Mouse (Mus musculus) cerebral cortex, adult 2 months (tissue): ENCODE measurements around the gene Pfkfb1.

Source experiments
- WGBS: fragments of 180-500 bp; shearing (Covaris S2); methylation state at CpG from one replicate; pipeline ENCODE4 v1.1.7; 2018; 5-methylcytosine and 5-hydroxymethylcytosine counted together

Pfkfb1 gene

DNA sequence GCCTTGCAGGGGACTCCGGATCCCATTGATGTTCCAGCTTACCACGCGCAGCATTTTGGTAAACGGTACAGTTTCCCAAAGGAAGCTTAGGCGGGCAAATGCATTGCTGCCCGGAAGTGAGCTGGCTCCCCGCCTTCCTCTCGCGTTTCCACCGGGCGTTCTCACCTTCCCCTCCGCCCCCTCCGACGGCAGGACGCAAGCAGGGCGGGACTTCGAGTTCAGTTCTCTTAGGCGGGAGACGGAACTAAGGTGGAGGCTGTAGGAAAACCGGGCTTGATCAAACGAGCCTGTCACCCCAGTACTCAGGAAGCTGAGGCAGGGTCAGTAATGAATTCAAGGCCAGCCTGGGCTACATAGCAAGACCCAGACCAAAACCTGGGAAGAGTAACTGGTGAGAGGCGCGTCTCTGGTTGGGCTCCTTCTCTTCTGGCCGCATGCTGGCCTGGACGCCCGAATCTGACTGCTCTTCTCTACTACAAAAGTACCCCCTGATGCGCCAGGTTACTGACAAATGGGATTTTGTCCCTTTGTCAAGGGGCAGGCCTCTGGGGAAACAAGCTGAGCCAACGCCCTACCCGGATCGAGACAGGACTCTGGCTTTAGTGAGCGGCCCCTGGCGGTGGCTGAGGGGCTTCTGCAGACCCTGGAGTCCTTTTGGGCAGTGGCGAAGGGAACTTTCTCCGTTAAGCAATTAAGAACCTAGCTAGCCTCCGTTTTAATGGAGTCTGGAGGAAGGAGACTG is at the start of gene Pfkfb1:
Gene Pfkfb1, plus strand, starts transcription at position 207 of the 742 bp plus-strand sequence.
- whole genome bisulfite sequencing = 6% methylated on average over 35 of the region's 35 CpGs

DNA sequence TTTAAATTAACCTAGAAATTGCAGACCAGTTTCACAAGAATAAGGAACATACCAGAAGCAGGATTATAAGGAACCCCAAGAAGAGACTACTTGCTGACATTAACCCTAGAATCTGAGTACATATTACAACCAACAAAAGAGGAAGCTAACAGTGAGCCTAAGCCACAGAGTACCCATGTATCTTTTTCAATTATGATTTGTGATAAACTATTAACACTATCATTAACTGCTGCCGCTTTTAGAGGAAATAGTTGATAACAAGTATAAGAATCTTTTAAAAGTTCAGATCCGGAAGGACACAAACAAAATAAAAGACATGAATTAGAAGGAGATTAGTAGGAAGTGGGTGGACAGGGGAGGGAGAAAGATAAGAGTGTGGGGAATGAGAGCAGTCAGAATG is 47.9 kb upstream of the Pfkfb1 start:
- WGBS = 93% methylated on average over 2 of the region's 2 CpGs

GRCm38 (mm10) chrX:150547239-150547638 is 40.8 kb upstream of the Pfkfb1 start, which contains the start of gene Alas2:
Gene Alas2, plus strand, starts transcription at chrX:150547375.
- 69% methylated on average over 5 of the region's 5 CpGs for WGBS

GRCm38 (mm10) chrX:150549639-150550038 is 38.4 kb upstream of the Pfkfb1 start:
- 93% methylated on average over 3 of the region's 3 CpGs for WGBS

GRCm38 (mm10) chrX:150551986-150552385 is 36.0 kb upstream of the Pfkfb1 start:
- WGBS = 94% methylated on average over 2 of the region's 2 CpGs

- WGBS = 79% methylated on average over 3 of the region's 3 CpGs
Measured at GRCm38 (mm10) chrX:150554032-150554431, 34.0 kb upstream of the Pfkfb1 start.

DNA sequence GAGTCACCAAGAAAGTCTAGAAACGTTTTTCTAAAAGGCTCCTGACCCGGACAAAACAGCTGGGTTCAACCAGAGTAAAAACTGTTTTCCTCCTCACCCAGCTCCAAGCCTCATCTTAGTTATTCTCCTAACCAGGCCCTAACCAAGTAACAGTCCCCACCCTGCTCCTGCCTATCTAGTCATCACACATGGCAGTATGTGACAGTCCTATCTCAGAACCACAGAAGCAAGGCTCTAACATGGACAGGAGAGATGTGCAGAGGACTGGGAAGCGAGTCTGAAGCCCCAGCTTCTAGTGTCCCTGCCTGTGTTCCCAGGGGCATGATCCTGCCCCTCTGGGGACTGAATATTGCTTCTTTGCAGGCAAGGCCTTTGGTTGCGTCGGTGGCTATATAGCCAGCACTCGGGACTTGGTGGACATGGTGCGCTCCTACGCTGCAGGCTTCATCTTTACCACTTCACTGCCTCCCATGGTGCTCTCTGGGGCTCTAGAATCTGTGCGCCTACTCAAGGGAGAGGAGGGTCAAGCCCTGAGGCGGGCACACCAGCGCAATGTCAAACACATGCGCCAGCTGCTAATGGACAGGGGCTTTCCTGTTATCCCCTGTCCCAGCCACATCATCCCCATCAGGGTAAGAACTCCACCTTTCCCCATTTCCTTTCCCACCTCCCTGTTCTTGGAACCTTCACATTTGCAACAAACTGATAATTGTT is 23.2 kb upstream of the Pfkfb1 start:
- WGBS = 94% methylated on average over 12 of the region's 12 CpGs

GRCm38 (mm10) chrX:150585116-150585515 is 2.9 kb upstream of the Pfkfb1 start:
- 96% methylated on average over 8 of the region's 8 CpGs for WGBS

GRCm38 (mm10) chrX:150589696-150590095 is 1.7 kb downstream of the Pfkfb1 start, which contains the start of gene Apex2:
Gene Apex2, minus strand, starts transcription at chrX:150589868.
- 69% methylated on average over 5 of the region's 5 CpGs for WGBS

DNA sequence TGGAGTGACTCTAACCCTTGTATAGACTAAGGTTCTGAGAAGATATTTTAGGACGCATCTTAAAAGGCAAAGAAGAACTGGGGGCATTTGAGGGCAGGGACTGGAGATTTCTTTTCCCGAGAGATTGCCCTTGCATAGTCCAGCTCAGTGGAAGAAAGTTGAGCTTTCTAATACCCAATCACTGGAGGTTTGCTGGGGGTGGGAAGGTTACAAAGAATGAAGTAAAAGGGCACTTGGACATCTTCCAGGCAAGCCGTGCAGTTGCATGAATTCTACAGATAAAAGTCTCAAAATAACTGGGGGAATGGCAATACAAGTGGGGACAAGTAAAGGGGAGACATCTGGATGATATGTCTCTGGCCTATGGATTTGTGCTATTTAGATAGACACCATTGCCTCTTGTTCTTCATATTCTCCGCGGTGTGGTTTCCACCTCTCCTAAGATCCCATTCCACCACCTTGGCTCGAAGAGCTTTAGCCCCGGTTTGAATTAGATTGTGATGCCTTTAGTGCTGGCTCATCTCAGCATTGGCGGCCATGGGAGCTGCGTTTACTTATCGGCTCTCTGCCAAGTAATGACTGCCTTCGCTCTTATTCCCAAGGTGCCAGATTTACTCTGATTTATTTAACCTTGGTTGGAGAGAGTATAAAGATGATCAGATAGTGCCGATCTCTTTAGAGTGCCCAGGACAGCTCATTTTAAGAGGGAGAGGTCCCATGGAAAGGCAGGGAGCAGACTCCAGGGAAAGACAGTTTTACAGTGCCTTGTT is 5.4 kb downstream of the Pfkfb1 start:
- WGBS = 83% methylated on average over 12 of the region's 12 CpGs

DNA sequence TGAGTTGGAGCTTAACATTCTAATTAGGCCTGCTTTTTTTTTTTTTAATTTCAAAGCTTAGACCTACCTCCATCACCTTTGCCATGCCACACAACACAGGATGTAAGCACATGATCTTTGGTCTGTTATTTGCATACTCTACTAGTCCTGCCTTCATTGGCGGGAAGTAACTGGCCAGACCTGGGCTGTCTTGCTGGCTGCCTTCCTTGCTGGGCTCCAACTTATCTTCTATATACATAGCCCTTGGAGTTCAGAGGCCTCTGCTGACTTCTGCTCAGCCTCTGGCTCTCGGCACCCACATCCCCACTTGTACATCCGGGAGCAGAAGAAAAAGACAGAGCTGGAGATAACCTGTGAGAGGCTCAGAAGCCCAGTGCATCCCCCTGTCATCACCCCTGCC is 6.1 kb downstream of the Pfkfb1 start:
- WGBS = 91% methylated on average over 3 of the region's 3 CpGs

DNA sequence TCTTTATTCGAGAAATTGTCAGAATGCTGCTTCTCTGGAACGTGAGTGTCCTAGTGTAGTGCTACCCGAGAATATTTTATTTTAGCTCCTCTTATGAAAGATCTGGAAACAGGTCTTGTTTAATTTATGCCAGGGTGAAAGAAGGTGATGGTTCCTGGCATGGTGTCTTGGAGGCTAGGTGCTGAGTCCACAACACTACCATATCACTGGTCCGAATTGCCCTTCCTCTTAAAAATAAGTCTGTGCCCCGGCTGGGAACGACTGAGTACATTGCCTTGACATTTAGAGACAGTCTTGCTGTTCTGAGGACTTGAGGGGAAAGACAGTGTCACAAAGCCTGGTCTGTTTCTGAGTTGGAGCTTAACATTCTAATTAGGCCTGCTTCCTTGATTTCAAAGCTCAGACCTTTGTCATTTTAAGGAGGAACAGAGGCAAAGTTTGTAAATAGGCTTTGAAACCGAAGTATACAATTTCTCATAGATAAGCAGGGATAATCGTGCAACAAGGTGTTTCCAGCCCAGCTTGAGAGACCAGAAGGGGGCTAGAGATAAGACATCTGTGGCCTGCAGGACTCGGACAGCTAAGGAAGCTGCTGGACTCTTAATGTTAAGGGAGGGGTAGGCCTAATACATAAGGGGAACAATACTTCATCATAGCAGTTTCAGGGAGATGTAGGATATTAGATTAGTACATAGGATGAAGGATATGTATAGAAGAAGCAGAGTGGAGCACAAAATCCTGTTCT is 7.2 kb downstream of the Pfkfb1 start:
- WGBS = 74% methylated on average over 9 of the region's 9 CpGs

DNA sequence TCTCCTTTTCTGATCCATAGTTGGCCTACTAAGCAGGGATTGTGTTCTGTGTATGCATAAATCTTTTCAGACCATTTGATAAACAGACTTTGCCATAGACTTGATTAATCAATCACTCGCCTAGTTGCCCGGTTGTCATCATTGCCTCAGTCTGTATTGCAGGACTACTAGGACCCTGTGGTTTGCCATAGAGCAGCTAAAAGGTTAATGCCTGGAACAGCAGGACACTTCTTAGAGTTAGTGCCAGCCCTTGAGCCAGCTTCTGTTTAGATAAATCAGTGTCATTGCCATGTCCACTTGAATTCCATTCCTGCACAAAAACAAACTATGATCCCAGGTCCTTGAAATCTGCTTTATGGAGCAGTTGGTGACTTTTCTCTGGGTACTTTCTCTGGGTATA is 10.9 kb downstream of the Pfkfb1 start:
- 79% methylated on average over 2 of the region's 2 CpGs for WGBS

DNA sequence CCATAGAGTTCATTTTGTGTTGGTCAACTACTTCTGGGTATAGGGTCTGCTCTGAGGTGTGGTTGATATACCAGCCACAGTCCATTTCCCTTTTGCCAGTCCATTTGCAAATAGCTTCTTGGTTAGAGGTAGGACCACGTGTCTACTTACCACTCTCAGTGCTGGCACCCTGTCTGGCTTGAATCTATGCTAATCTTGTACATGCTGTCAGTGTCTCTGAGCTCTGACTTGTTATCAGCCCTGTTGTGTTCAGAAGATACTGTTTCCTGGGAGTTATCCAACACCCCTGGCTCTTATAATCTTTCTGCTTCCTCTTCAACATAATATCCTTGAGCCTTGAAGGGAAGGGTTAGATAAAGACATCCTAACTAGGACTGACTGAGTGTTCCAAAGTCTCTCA is 48.4 kb downstream of the Pfkfb1 start:
- 86% methylated on average over 1 of the region's 1 CpGs for WGBS

- WGBS = 24% methylated on average over 33 of the region's 44 CpGs
Measured at GRCm38 (mm10) chrX:150656122-150656907, 68.3 kb downstream of the Pfkfb1 start.

GRCm38 (mm10) chrX:150656908-150657796 is 69.1 kb downstream of the Pfkfb1 start, which contains the start of gene Tro:
Gene Tro, minus strand, starts transcription at chrX:150657583.
- 7% methylated on average over 37 of the region's 37 CpGs for WGBS

DNA sequence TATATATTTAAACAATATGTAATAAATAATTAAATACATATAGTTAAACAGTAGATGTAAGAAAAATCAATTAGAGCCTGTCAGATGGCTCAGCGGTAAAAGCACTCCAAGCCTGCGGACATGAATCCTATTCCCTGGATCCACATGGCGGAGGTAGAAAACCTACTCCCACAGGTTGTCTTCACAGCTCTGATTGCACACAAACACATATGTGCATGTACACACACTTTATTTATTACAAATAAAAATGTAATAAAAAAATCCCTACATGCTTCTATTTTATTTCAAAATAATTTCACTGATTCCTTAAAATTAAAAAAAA is 69.7 kb downstream of the Pfkfb1 start:
- WGBS = 22% methylated on average over 3 of the region's 3 CpGs

DNA sequence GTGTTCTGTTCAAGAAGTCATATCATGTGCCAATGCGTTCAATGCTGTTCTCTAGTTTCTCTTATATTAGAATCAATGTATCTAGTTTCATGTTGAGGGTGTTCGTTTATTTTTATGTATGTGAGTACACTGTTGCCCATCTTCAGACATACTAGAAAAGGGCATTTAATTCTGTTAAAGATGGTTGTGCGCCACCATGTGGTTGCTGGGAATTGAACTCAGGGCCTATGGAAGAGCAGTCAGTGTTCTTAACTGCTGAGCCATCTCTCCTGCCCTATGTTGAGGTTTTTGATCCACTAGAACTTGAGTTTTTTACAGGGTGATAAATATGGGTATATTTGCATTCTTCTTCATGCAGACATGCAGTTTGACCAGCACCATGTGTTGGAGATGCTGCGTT is 74.8 kb downstream of the Pfkfb1 start:
- WGBS = 37% methylated on average over 4 of the region's 4 CpGs

GRCm38 (mm10) chrX:150677505-150677904 is 89.5 kb downstream of the Pfkfb1 start:
- 70% methylated on average over 1 of the region's 1 CpGs for WGBS
